Mouse (Mus musculus) heart, embryonic 11.5 days (tissue): Measurements from ENCODE around the gene Susd1. TPM values are rescaled to one million over a fixed set of nuclear protein-coding genes. Genes with fewer than 3 reads are reported as not detected.
"Not testable (repeated sequence)": the region's sequence is repeated elsewhere in the genome, so short reads cannot be mapped to it uniquely, and the experiment has no call there.

Experiments used
- ATAC-seq: fragments of 200-750 bp; cut with Nextera tagmentation; replicated peaks from 2 replicates; pipeline ENCODE4 v1.8.0; 2017; ENCODE audit warnings: moderate library complexity; ENCODE audit not compliant: insufficient number of reproducible peaks, low FRiP score, low TSS enrichment
- H3K27ac ChIP-seq: fragments of 300-500 bp; sonication (generic); 2 replicates; pipeline ENCODE4 v1.5.1; 2014; ENCODE audit warnings: mild to moderate bottlenecking, low read depth, low read length
- H3K27me3 ChIP-seq: fragments of 300-500 bp; sonication (generic); 2 replicates; pipeline ENCODE4 v1.6.1; 2014; ENCODE audit warnings: mild to moderate bottlenecking, low read length, mixed read lengths; ENCODE audit not compliant: control insufficient read depth, insufficient read depth
- H3K36me3 ChIP-seq: fragments of 300-500 bp; sonication (generic); 2 replicates; pipeline ENCODE4 v1.6.1; 2014; ENCODE audit warnings: mild to moderate bottlenecking, low read length, moderate library complexity, mixed read lengths; ENCODE audit not compliant: control insufficient read depth, insufficient read depth
- H3K4me1 ChIP-seq: fragments of 300-500 bp; sonication (generic); 2 replicates; pipeline ENCODE4 v1.6.1; 2014; ENCODE audit warnings: low read length; ENCODE audit not compliant: control insufficient read depth, insufficient read depth
- H3K4me2 ChIP-seq: fragments of 300-500 bp; sonication (generic); 2 replicates; pipeline ENCODE4 v1.6.1; 2014; ENCODE audit warnings: mild to moderate bottlenecking, moderate library complexity
- H3K4me3 ChIP-seq: fragments of 300-500 bp; sonication (generic); 2 replicates; pipeline ENCODE4 v1.5.1; 2014; ENCODE audit warnings: low read depth, low read length
- H3K9ac ChIP-seq: fragments of 300-500 bp; sonication (generic); 2 replicates; pipeline ENCODE4 v1.6.1; 2014; ENCODE audit warnings: mild to moderate bottlenecking, low read depth, low read length, moderate library complexity
- H3K9me3 ChIP-seq: fragments of 300-500 bp; sonication (generic); replicated peaks from 2 replicates; pipeline ENCODE4 v1.6.1; 2016; ENCODE audit warnings: low read length; ENCODE audit not compliant: control insufficient read depth
- WGBS: fragments of 180-500 bp; shearing (Covaris S2); extraction: QIAGEN DNeasy Blood & Tissue Kit; methylation state at CpG from one replicate; pipeline ENCODE4 v1.1.7; 2014; ENCODE audit not compliant: insufficient replicate concordance; 5-methylcytosine and 5-hydroxymethylcytosine counted together
- polyA plus RNA-seq: library from polyadenylated mRNA; unstranded; fragments of >200 nt; fragmentation: Nextera tagmentation; extraction: Ambion mirVana; gene quantifications from 2 replicates; pipeline ENCODE4 v1.2.1, GENCODE M21; 2014

Gene Susd1
- polyA plus RNA-seq, 1 experiment from 2014 or later: 5.4 TPM

- Histone ChIP-seq H3K9me3 (no peaks in the 10 kb centered on the region), H3K4me1 (no peaks in the 10 kb centered on the region), H3K4me3 (no peak overlapping the region), H3K4me2 (no peak overlapping the region), H3K27ac (no peak overlapping the region), H3K27me3 (no peaks in the 10 kb centered on the region), H3K9ac (no peak overlapping the region), H3K36me3 (no peaks in the 10 kb centered on the region)
- WGBS: 70% methylated on average over 6 of the region's 6 CpGs
- no peak for ATAC-seq
Observed at GRCm38 (mm10) chr4:59290972-59291576, 147.4 kb downstream of the Susd1 start.

GRCm38 (mm10) chr4:59287103-59287502 is 151.3 kb downstream of the Susd1 start:
- Histone ChIP-seq H3K4me1 (peaks cover 11% of the 10 kb centered on the region), H3K9me3 (no peaks in the 10 kb centered on the region), H3K27ac (no peak overlapping the region), H3K9ac (no peak overlapping the region), H3K4me3 (no peak overlapping the region), H3K36me3 (no peaks in the 10 kb centered on the region), H3K4me2 (no peak overlapping the region), H3K27me3 (no peaks in the 10 kb centered on the region)
- ATAC-seq: no peak
- 51% methylated on average over 2 of the region's 2 CpGs for WGBS

GRCm38 (mm10) chr4:59286351-59286750 is 152.1 kb downstream of the Susd1 start:
- not testable (repeated sequence) for H3K4me3 ChIP-seq, H3K9me3 ChIP-seq, H3K9ac ChIP-seq, H3K4me2 ChIP-seq, H3K27me3 ChIP-seq, ATAC-seq, H3K36me3 ChIP-seq, H3K27ac ChIP-seq
- 75% methylated on average over 6 of the region's 6 CpGs for WGBS
- H3K4me1 ChIP-seq: peaks cover 14% of the 10 kb centered on the region

- Histone ChIP-seq H3K27ac (no peak overlapping the region), H3K9ac (no peak overlapping the region), H3K36me3 (no peaks in the 10 kb centered on the region), H3K9me3 (no peaks in the 10 kb centered on the region), H3K4me3 (no peak overlapping the region), H3K4me2 (no peak overlapping the region), H3K27me3 (no peaks in the 10 kb centered on the region), H3K4me1 (peaks cover 14% of the 10 kb centered on the region)
- 17% methylated on average over 8 of the region's 8 CpGs for WGBS
- no peak for ATAC-seq
Observed at GRCm38 (mm10) chr4:59282699-59283487, 155.5 kb downstream of the Susd1 start.

- Histone ChIP-seq H3K36me3 (no peaks in the 10 kb centered on the region), H3K4me3 (no peak overlapping the region), H3K9me3 (no peaks in the 10 kb centered on the region), H3K9ac (no peak overlapping the region), H3K4me2 (no peak overlapping the region), H3K27me3 (no peaks in the 10 kb centered on the region), H3K27ac (no peak overlapping the region), H3K4me1 (peaks cover 14% of the 10 kb centered on the region)
- WGBS: 30% methylated on average over 7 of the region's 7 CpGs
- no peak for ATAC-seq
Observed at GRCm38 (mm10) chr4:59282137-59282536, 156.3 kb downstream of the Susd1 start.

GRCm38 (mm10) chr4:59280876-59281275 is 157.6 kb downstream of the Susd1 start:
- H3K4me1 ChIP-seq: peaks cover 14% of the 10 kb centered on the region
- no peaks in the 10 kb centered on the region for H3K36me3 ChIP-seq
- no peaks in the 10 kb centered on the region for H3K27me3 ChIP-seq
- H3K4me3 ChIP-seq: no peak overlapping the region
- ATAC-seq: no peak
- H3K4me2 ChIP-seq: no peak overlapping the region
- H3K9ac ChIP-seq: no peak overlapping the region
- H3K27ac ChIP-seq: no peak overlapping the region
- WGBS: 32% methylated on average over 5 of the region's 5 CpGs
- no peaks in the 10 kb centered on the region for H3K9me3 ChIP-seq

GRCm38 (mm10) chr4:59279111-59279510 is 159.3 kb downstream of the Susd1 start:
- WGBS: 85% methylated on average over 5 of the region's 5 CpGs

GRCm38 (mm10) chr4:59278410-59278809 is 160.0 kb downstream of the Susd1 start:
- no peak overlapping the region for H3K4me3 ChIP-seq
- H3K4me1 ChIP-seq: peaks cover 14% of the 10 kb centered on the region
- no peak for ATAC-seq
- 75% methylated on average over 7 of the region's 7 CpGs for WGBS
- no peaks in the 10 kb centered on the region for H3K36me3 ChIP-seq
- H3K9me3 ChIP-seq: no peaks in the 10 kb centered on the region
- H3K4me2 ChIP-seq: no peak overlapping the region
- H3K27ac ChIP-seq: no peak overlapping the region
- no peaks in the 10 kb centered on the region for H3K27me3 ChIP-seq
- no peak overlapping the region for H3K9ac ChIP-seq

More at GRCm38 (mm10) chr4:59279111-59279510, 159.3 kb downstream of the Susd1 start:
- ATAC-seq: no peak
- H3K36me3 ChIP-seq: no peaks in the 10 kb centered on the region
- H3K4me2 ChIP-seq: no peak overlapping the region
- no peaks in the 10 kb centered on the region for H3K27me3 ChIP-seq
- no peak overlapping the region for H3K4me3 ChIP-seq
- peaks cover 14% of the 10 kb centered on the region for H3K4me1 ChIP-seq
- no peak overlapping the region for H3K9ac ChIP-seq
- no peaks in the 10 kb centered on the region for H3K9me3 ChIP-seq
- H3K27ac ChIP-seq: no peak overlapping the region

GRCm38 (mm10) chr4:59277958-59278357 is 160.5 kb downstream of the Susd1 start:
- H3K4me2 ChIP-seq: no peak overlapping the region
- H3K4me3 ChIP-seq: no peak overlapping the region
- no peaks in the 10 kb centered on the region for H3K9me3 ChIP-seq
- WGBS: 87% methylated on average over 9 of the region's 9 CpGs
- H3K9ac ChIP-seq: no peak overlapping the region
- ATAC-seq: no peak
- peaks cover 11% of the 10 kb centered on the region for H3K4me1 ChIP-seq
- no peaks in the 10 kb centered on the region for H3K36me3 ChIP-seq
- no peak overlapping the region for H3K27ac ChIP-seq
- no peaks in the 10 kb centered on the region for H3K27me3 ChIP-seq
